Mouse (Mus musculus): Measurements from ENCODE around the gene Morn5.

Gene Morn5

GRCm38 (mm10) chr2:36048748-36049566, at the start of gene Morn5, which contains the start of gene Ndufa8:
Gene Morn5 (plus strand): TSS chr2:36049458.
Gene Ndufa8 (minus strand): TSS chr2:36049406.
- DNase-seq, result peak; percentile 98

GRCm38 (mm10) chr2:36000390-36000789, 48.9 kb upstream of the Morn5 start:
- DNase-seq, result no peak

GRCm38 (mm10) chr2:36002188-36002587, 47.1 kb upstream of the Morn5 start:
- no peak for DNase-seq

- DNase-seq, result peak; percentile 70
Measured at GRCm38 (mm10) chr2:36008071-36008470, 41.2 kb upstream of the Morn5 start.

- DNase-seq, result peak; percentile 79
Measured at GRCm38 (mm10) chr2:36009386-36009785, 39.9 kb upstream of the Morn5 start.

DNA sequence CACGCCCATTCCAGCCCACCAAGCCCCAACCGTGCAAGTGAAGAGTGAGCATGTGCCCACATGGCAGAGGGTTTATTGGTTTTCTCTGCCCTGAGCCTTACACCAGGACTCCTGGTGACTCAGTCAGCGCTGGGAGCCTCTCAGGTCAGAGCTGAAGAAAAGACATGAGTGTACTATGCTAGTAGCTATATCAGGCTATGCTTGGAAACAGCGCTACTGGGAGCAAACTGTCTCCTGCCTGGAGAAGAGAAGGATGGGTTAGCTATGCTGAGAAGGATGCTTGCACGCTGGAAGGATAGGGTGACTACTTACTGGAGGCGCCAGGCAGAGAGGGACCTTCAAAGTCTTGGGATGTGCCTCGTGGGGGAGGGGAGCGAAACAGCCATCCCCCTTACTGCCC, 38.7 kb upstream of the Morn5 start:
- no peak for DNase-seq

- DNase-seq, result peak; percentile 32
Measured at GRCm38 (mm10) chr2:36011331-36011825, 37.9 kb upstream of the Morn5 start.

GRCm38 (mm10) chr2:36013010-36013409, 36.2 kb upstream of the Morn5 start:
- DNase-seq, result peak; percentile 45

DNA sequence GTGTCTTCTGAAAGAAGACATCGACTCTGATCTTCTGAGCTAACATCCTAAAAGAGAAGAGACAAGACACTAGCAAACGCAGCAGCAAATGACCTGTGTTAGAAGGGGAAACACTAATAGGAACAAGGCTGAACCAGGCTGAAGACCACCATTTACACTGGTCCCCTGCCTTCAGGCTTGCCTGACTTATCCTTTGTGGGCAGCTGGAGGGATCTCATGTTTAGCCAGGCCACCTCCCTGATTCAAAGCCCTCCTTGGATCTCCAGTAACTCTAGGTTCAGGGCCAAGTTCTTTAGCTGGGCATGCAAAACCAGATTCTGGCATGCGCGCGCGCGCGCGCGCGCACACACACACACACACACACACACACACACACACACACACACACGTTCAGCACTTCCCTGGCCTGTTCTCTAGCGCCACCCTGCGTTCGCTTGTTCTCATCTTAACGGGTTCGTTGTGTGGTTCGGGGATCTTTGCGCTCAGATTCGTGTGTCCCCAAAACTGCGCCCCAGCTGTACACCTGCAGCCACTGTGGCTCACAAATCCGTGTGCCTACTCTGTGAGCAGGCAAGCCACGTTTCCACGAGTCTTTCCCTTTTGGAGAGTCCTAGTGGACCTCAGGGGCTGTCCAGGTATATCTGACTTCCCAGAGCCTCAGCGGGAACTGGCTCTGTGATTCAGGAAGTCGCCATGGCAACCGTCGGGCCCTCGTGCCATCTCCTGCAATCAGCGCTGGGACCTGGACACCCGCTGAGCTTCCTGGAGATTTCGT, 27.7 kb upstream of the Morn5 start:
- peak; percentile 84 for DNase-seq

DNA sequence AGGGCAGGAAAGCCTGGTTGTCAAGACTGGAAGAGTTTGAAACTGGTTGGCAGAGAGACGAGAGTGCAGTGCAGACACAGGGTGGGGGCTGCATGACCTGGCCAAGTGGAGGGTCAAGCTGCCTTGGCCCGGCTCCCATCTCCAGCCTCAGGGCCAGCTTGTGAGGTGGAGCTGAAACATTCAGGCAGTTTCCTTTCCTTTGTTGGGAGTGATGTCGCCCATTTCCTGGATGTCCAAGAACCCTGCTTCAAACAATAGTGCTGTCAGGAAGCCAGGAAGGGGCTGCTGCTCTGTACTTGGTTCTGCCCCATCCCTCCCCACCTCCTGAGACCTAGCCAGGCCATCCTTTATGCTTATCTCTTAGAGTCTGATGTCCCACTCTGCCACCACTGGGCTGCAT, 26.0 kb upstream of the Morn5 start:
- DNase-seq, result peak; percentile 78

DNA sequence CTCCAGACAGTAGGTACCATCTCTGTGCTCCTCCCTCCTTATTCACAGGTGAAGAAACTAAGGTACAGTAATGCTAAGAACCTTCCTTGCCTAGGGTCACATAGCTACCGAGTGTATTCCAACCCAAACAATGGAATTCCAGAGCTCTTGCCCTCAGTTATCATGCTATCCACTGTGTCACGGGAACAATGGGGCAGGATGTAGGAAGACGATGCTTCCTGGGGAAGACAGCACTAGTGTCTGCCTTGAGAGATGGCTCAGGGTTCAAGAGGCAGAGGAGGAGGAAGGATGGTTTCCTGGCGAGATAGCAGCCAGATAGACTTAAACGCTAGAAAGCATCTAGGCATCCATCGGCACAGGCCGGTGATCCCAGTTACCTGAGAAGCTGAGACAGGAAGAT, 16.4 kb upstream of the Morn5 start:
- DNase-seq, result no peak

DNA sequence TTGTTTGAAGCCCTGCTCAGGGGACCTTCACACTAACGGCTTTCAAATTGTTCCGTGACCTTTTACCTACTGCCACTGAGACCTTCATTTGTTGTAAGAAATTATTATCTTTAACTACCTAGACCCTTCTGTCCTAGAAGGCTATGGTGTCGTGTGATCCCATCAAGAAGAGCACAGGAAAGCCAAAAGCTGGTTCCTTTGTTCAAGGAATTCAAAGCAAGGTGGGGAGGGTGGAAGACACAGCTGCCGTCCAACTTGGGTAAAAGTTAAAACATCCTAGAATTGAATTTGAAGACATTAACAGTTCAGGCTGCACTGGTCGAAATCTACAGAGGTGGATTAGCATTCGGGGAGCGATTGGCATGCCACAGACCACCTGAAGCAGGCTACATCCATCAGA, 15.3 kb upstream of the Morn5 start:
- no peak for DNase-seq

GRCm38 (mm10) chr2:36034898-36035297, 14.4 kb upstream of the Morn5 start:
- no peak for DNase-seq

GRCm38 (mm10) chr2:36035413-36036081, 13.7 kb upstream of the Morn5 start:
- no peak for DNase-seq

GRCm38 (mm10) chr2:36039297-36039985, 9.8 kb upstream of the Morn5 start:
- no peak for DNase-seq

DNA sequence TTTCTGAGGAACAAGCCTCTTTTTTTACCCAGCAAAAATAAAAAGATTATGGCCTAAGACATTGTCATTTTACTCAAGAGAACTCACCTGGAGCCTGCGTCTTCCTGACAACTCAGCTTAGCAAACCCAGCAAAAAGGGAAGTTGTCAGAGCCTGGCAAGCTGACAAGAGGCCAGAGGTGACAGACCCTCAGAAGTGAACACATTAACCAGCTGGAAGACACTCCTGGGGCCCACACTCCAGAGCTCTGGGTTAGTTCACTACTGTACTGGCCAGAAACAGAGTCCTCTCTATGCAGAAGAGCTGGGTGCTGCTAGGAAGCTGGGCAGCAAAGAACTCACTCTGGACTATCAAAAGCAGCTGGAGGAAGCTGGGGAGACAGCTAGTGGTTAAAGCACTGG, 8.4 kb upstream of the Morn5 start:
- DNase-seq, result no peak

GRCm38 (mm10) chr2:36048164-36048563, 1.1 kb upstream of the Morn5 start:
- DNase-seq, result no peak

DNA sequence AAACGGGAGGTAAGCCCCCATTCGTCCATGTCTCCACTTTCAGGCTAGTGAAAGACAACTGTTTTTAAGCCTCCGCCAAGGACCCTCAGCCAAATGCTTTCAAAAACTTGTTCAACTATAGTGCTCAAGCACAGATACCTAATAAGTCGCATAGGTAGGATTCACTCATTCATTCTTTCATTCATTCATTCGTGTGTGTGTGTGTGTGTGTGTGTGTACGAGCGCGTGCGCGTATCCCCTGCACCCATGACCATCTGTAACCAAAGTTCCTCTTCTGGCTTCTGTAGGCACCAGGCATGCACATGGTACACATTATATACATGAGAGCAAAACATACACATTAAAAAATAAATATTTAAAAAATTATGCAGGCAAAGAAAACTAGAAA, 303 bp downstream of the Morn5 start:
- DNase-seq, result no peak

- no peak for DNase-seq
Measured at GRCm38 (mm10) chr2:36053249-36053648, 4.0 kb downstream of the Morn5 start.

- no peak for DNase-seq
Measured at GRCm38 (mm10) chr2:36056248-36056647, 7.0 kb downstream of the Morn5 start.

- DNase-seq, result no peak
Measured at GRCm38 (mm10) chr2:36061409-36061808, 12.2 kb downstream of the Morn5 start.

DNA sequence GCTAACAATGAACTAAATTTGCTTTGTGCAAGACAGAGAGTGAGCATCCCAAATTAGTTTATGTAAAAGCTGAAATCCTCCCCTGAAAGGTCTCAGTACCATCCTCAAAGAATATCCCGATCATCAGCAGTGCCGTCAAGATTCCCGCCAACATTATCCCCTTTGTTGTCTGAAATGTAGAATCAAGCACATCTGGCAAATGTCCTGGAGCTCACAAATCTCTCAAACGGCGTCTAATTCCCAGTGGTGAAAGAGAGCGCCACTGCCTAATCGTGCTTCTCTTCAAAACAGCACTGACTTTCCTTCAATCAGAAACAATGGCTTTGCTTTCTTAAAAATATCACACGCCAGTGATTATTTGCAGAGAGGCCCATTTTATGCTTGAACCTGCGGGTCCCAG, 17.9 kb downstream of the Morn5 start:
- DNase-seq, result no peak

Data from lung, postnatal 14 days (tissue).